Mouse (Mus musculus) R1 (cell line): ENCODE results near the gene Mafb.

Source experiments
- DNase-seq: peaks from one replicate; pipeline ENCODE4 v3.0.0-alpha.2; 2018; ENCODE audit warnings: low read depth, low spot score

Mafb gene

DNA sequence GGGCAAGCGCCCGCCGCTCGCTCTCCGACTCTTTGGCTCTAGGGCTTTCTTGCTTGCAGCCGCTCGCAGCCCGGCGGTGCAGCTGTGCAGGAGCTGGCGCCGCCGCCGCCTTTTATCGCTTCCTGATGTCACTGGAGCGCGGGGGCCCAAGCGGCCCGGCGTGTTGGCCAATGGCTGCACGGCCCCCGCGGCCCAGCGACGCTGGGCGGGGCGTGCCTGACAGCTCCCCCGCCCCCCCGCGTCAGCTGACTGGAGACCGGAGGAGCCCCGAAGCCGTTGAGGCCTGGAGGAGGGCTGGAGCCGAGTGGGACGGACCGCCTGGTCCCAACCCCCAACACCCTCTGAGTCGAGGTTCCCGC, at the start of gene Mafb:
TSS of gene Mafb (minus strand) at position 86 of the 359 bp plus-strand sequence.
- peak; percentile 79 for DNase-seq

GRCm38 (mm10) chr2:160415161-160415560, 48.3 kb upstream of the Mafb start:
- DNase-seq, result no peak

- DNase-seq, result peak; percentile 30
Measured at GRCm38 (mm10) chr2:160414736-160415135, 47.9 kb upstream of the Mafb start.

DNA sequence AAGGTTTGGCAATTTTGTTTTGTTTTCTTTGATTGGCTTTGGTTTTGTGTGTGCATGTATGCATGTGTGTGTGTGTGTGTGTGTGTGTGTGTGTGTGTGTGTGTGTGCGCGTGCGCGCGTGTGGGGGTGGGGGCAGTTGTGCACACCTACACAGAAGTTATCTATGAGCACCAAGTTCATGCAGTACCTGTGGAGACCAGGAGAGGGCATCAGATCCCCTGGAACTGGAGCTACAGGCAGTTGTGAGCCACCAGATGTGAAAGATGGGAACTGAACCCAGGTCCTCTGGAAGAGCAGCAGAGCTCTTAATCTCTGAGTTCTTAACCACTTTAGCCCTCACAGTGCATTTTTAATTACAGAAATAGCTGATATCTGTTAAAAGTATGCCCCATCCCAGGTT, 47.1 kb upstream of the Mafb start:
- DNase-seq, result peak; percentile 87

DNA sequence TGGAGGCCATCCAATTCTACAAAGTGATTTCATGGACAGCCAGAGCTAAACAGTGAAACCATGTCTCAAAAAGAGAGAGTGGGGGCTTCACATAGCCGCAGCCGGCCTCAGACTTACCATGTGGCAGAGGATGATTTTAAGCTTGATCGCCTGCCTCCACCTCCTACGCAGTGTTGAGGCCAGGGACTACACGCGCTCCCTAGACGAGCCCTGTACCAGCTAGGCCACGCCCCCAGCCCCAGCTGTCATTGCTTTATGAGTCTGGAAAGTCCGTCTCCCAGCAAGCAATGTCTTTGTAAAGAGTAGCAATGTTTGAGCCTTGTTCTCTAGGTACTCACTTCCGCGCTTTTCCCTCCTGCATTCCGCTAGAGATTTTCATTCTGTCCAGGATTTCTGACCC, 46.2 kb upstream of the Mafb start:
- DNase-seq, result peak; percentile 63

- DNase-seq, result no peak
Measured at GRCm38 (mm10) chr2:160411431-160411830, 44.6 kb upstream of the Mafb start.

- no peak for DNase-seq
Measured at GRCm38 (mm10) chr2:160407720-160408119, 40.9 kb upstream of the Mafb start.

GRCm38 (mm10) chr2:160397747-160398146, 30.9 kb upstream of the Mafb start:
- DNase-seq, result no peak

DNA sequence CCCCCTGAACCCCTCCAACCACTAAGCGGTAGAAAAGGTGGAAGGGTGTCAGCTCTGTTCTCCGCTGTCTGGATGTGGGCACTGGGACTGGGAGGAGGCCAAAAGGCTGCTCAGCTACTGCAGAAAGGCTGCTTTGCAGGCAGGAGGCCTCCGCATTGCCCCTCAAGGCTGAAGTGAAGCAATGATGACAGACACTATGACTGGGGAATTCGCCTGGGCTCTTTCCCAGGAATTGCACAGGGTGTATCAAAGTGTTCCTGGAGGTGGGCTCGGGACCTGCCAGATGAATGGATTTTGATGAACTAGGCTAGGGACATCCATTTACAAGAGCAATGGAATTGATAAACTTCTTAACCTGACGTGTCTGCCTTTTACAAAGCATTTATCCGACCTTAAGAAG, 27.9 kb upstream of the Mafb start:
- no peak for DNase-seq

DNA sequence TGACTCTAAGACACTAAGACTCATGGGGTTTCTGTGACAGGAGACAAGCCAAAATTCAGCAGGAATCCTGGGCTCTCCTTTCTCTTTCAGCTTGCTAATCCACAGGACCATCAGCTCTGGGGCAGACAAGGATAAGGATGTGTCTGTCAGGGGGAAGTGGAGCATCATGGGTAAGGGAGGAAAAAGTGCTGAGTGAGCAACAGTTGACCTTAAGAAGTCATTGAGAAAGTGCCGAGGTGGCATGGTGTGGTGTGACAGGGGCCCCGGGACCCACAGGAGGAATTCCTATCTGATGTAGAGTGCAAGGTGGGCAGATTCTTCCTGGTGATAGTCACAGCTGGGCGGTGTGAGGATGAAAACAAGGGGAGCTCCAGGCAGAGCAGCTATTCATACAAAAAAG, 25.8 kb upstream of the Mafb start:
- DNase-seq, result no peak

DNA sequence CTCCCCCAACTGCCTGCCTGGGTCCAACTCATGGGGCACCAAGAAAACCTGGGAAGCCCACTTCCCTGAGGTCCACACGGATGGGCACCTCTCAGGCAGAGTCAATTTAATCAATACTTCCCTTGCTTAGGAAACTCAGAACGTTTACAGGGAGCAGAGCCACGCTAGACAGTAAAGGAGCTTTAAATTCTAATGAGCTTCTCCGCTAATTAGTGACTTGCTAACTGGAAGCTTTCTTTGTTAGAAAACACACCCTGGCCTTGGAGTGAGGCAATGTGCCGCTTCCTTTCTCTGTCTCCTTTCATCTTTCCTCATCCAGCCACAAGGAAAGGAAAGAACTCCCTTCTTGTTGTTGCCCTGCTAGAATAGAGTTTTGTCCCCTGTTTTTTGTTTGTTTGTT, 21.7 kb upstream of the Mafb start:
- DNase-seq, result no peak

DNA sequence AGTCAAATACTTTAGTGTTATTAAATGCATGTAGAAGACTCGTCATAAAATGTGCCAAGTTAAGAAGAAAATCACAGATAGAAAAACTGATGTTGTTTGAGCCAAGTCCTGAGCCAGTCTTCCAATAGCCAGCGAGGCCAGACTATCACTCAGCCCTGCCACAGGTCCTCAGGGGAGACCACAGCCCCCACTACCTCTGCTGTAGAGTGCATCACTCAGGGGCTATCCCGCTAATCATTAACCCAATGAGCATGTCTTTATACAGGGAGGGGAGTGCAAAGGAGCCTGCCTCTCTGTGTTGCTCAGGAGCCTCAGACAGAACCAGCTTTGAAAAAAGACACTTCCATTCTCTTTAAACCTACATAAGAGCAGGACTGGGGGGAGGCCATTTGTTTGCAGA, 16.6 kb upstream of the Mafb start:
- no peak for DNase-seq

DNA sequence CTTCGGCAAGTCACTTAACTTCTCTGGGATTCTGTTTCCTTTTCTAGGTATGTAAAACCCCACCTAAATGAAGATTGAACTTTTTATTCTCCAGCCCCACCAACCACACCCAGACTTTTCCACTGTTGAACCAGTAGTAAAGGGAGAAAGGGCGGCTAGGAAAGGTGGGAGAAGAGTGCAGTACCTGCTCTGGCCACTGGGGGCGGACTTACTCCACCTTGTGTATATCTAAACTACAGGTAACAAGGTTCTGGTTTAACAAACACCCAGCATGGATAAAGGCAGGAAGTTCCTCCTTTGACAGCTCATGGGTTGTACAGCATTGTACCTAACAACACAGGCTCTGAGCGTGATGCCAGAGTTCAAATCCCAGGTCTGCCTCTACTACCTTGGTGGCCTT, 11.4 kb upstream of the Mafb start:
- peak; percentile 57 for DNase-seq

- DNase-seq, result peak; percentile 40
Measured at GRCm38 (mm10) chr2:160376236-160376635, 9.4 kb upstream of the Mafb start.

GRCm38 (mm10) chr2:160369653-160370420, 3.0 kb upstream of the Mafb start:
- DNase-seq, result peak; percentile 25

GRCm38 (mm10) chr2:160368422-160369357, 1.8 kb upstream of the Mafb start:
- DNase-seq, result peak; percentile 21

DNA sequence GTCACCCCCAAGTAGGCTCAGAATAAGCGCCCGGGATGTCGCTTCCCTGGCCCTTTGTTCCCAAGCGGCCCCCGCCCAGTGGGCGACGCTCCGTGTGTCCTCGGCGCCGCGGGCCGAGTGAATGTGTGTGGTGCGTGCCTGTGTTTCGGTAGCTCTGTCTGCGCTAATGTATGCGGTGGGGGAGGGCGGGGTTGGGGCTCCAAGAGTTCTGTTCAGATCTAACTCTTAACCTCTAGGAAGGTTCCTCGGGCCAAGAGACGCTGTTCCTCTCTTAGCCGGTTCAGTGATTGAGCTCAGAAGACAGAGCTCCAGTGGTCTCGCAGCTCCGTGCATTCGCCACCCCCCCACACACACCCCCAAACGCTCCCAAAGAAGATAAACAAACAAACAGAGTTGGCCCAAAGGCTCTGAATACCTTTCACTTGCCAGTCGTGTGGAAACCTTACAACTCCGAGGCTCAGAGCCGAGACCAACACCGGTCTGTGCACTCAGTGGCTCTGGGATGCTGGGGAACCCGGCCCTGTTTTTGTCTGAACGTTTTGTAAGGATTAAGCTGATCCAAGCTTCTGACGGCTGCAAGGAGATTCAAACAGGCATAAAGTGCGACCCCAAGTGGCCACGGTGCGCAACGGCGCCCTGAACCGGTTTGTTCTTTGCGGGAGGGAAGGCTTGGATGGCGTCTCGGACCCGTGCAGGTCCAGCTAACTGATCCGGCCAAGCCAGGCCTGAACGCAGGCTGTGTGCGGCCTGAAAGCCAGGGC, 763 bp upstream of the Mafb start:
- DNase-seq, result peak; percentile 90

- DNase-seq, result peak; percentile 15
Measured at GRCm38 (mm10) chr2:160366111-160366979, 520 bp downstream of the Mafb start.

GRCm38 (mm10) chr2:160365107-160365911, 1.6 kb downstream of the Mafb start:
- DNase-seq, result peak; percentile 63

GRCm38 (mm10) chr2:160364666-160365065, 2.2 kb downstream of the Mafb start:
- DNase-seq, result no peak
